Mouse (Mus musculus): ENCODE measurements around the gene Scn3b.

The Scn3b gene

DNA sequence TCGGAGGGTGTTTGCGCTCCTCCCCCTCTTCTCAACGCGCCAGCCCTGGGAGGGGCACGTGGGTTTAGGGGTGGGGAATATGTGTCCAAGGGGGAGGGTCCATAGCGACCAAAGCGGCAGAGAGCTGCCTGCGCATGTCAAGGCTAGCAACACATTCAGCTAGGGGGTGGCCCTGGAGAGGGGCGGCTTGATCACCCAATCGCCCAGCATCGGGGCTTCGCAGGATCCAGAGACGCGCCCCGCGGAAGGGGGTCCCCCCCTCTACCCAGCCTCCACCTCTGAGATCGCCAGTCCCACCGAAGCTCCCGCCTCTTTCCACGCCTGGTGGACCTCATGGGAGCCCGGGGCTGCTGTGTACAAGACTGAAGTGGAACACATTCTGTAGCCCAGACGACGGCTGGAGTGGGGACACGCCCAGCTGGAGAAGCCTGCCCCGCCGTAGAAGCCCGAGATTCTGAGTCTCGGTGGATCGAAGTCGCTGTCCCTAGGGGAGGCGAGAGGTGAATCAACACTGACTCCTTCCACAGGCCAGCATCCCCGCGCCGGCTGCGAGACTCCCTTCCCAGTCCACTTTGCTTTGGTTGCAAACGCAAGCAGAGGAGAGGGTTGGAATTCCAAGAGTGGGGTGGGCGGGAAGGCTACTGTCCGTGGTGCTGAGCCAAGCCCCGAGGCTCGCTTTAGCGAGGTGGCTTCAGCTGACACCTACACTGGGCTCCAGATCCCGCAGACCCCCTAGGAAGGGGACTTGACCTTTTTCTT, at the start of gene Scn3b:
Scn3b (plus strand) TSS at position 115 of the 759 bp plus-strand sequence.
- peak; percentile 66 for DNase-seq (ENCODE audit: inconsistent ontology term)

DNA sequence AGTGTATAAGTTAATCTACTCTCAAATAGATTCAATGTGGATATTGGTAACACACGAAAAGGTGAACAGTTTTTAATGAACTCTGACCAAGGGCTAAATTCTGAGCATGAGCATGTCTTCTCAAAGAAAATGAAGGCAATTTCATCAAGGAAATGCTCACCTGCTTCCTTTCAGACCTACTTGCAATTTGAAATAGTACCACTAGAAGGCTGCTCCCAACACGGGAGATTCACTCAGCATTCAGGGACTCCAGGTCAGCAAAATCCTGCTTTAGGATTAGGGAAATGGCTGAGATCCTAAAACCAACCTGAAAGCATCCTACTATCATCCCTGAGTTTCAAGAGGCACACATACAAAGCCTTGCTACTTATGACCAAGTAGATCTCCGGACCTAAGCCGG, 44.7 kb upstream of the Scn3b start:
- DNase-seq (ENCODE audit: inconsistent ontology term): no peak

DNA sequence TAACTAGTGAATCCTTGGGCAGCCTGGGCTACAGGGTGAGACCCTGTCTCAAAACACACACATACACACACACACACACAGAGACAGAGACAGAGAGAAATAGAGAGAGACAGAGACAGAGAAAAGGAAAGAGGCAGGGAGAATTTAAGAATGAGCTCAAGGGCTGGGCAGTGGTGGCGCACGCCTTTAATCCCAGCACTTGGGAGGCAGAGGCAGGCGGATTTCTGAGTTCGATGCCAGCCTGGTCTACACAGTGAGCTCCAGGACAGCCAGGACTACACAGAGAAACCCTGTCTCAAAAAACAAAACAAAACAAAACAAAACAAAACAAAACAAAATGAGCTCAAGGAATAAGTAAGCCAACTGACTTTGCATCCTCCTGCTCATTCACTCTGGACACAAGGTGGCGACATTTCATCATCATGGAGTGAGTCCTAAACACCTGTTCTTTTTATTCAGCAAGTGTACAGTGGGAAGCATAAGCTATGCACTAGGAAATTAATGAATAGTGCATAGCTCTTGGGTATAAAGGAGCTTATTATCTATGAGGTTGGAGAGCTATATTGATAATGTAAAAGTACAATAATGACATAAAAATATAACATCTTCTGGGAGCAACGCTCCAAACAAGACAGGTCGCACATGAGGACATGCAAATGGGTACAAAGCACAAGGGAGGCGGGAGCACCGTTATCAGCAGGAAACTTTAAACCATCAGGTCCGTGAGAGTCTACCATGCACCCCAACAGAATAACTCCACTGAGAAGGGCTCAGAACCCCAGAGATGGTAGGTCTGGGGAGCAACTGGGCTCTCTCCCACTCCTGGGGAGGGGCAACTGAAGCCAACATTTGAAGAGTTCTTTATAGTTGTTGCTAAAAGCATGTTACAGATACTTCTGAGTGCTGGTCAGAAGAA, 40.9 kb upstream of the Scn3b start:
- peak; percentile 36 for DNase-seq (ENCODE audit: inconsistent ontology term)

DNA sequence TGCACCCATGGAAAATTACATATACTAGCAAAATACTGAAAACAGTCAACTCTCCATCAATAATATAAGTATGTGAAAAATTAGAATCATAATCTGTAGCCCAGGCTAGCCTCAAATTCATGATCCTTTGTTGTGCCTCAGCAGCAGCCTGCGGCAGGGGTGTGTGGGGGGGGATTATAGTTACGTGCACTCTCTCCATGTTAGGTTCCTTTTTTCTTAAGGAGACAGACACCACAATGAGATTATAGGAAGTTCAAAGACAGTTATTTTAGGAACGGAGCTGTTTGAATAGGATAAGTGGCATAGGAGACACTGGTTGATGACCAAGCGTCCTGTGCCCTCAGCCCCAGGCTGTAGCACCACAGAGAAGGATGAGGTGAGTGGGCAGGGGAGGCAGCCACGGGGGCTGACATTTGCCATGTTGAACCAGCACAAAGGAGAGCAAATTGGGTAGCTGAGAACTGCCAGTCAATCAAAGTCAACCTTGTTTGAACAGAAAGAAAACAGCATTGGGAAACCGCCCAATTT, 40.1 kb upstream of the Scn3b start:
- DNase-seq (ENCODE audit: inconsistent ontology term): no peak

- DNase-seq (ENCODE audit: inconsistent ontology term): no peak
Observed at GRCm38 (mm10) chr9:40229479-40229878, 39.5 kb upstream of the Scn3b start.

DNA sequence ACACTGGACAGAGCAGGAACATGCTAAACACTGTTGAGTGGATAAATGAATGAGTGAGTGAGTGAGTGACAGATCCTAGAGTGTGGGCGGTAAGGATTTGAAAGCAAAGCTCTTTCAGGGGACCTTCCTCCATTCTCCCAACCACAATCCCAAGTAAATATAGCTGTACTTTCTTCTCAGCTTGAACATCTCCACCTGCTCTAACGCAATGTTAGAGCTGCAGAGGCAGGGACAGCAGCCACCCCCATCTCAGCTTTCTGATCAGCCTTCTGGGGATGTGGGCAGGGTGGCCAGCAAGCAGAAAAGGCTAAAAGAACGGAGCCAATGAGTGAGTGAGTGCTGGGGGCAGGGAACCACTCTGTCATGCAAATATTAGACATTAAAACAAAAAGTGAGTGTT, 38.0 kb upstream of the Scn3b start:
- DNase-seq (ENCODE audit: inconsistent ontology term): no peak

GRCm38 (mm10) chr9:40234233-40235072, 34.6 kb upstream of the Scn3b start:
- no peak for DNase-seq (ENCODE audit: inconsistent ontology term)

GRCm38 (mm10) chr9:40235220-40235619, 33.8 kb upstream of the Scn3b start:
- DNase-seq (ENCODE audit: inconsistent ontology term): no peak

DNA sequence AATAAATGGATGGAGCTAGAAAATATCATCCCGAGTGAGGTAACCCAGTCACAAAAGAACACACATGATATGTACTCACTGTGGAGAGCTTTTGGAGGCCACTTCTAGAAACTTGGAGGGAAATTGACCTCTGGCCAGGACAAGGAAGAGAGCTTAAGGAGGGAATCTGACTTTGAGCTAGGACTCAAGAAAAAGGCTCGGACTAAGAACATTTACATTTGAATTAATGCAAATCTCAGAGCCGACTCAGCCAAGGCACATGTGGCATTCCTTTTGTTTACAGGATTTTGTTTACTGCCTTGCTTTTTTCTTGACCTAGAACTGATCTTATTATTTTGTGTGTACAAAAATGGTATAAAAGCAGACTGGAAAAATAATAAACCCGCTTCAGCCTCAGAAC, 29.3 kb upstream of the Scn3b start:
- no peak for DNase-seq (ENCODE audit: inconsistent ontology term)

DNA sequence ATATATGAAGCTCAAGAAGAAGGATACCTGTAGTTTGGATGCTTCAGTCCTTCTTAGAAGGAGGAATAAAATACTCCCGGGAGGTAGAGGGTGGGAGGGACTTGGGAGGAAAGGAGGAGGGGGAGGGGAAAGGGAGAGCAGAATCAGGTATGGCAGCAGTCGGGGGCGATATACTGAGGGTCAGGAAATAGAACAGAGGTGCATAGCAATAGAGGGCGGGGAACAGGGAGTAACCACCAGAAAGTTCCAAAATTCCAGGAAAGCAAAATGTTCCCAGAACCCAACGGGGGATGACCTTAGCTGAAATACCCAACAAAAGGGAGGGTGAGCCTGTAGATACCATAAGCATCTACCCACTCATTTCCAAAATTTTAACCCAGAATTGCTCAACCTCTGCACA, 28.7 kb upstream of the Scn3b start:
- no peak for DNase-seq (ENCODE audit: inconsistent ontology term)

DNA sequence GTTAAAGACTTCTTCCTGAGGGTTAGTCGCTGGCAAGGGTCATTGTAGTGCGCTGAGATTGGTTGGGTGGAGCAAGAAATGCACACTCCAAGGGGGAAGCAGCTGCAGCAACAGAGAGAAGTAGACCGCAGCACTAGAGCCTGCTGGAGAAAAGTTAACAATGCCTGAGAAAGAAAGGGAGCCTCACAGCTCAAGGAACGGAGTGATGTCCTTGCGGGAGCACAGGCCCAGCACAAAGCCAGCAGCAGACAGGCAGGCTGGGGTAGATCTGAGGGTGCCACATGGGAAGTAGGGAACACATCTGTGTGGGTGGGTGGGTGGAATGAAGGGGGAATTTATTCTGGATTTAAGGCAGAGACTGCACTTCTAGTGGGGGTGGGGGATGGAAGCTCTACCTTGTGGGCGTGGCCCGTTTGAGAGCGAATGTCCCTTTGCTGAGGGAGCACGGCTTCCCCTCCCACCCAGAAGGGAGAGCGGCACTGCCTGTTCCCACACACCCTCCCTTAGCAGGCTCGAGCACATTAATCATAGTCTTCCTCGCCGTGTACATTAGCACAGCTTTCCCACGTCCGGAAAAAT, 27.7 kb upstream of the Scn3b start:
- DNase-seq (ENCODE audit: inconsistent ontology term): peak; percentile 32

GRCm38 (mm10) chr9:40241951-40242888, 26.8 kb upstream of the Scn3b start:
- no peak for DNase-seq (ENCODE audit: inconsistent ontology term)

GRCm38 (mm10) chr9:40245466-40245865, 23.6 kb upstream of the Scn3b start:
- DNase-seq (ENCODE audit: inconsistent ontology term): no peak

GRCm38 (mm10) chr9:40245974-40246665, 22.9 kb upstream of the Scn3b start:
- no peak for DNase-seq (ENCODE audit: inconsistent ontology term)

- peak; percentile 21 for DNase-seq (ENCODE audit: inconsistent ontology term)
Observed at GRCm38 (mm10) chr9:40246702-40247101, 22.3 kb upstream of the Scn3b start.

DNA sequence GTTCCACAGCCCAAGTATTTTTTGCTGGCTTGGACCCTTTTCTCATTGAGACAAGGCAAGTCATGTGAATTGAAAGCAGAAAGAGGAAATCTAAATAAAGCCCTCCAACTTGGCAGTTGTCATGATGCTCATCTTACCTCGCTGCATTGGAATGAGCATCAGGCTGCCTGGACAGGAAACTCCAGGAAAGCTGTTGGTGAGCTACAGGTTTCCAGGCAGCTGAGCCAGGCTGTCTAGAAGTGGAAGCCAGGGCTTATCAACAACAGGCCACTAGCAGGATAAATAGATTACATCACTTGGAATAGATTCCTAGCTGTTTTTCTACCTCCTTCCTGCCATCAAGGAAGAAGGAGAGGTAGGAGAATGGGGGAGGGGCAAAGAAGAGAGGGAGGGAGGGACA, 19.9 kb upstream of the Scn3b start:
- DNase-seq (ENCODE audit: inconsistent ontology term): peak; percentile 36

- DNase-seq (ENCODE audit: inconsistent ontology term): no peak
Observed at GRCm38 (mm10) chr9:40252459-40252858, 16.6 kb upstream of the Scn3b start.

DNA sequence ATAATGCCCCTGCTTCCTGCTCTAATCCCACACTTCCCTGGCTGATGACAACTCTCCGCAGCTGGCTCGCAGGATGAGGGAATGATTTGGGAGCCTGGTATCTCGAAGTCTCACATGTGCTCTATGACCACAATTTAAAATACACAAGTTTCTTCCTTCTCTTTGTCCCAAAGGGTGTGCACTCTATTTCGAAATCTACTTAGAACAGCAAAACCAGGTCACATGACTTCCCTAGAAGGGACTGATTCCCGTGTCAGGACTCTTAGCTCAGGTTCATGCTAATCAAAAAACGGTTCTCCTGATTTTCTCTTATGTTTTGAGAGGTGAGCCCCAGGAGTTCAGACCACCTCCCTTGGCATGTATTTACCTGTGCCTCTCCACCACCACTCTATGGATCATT, 5.1 kb upstream of the Scn3b start:
- DNase-seq (ENCODE audit: inconsistent ontology term): no peak

- no peak for DNase-seq (ENCODE audit: inconsistent ontology term)
Observed at GRCm38 (mm10) chr9:40268040-40268747, 823 bp upstream of the Scn3b start.

Data from Muller cell, postnatal 12 days (primary cell).